Mouse (Mus musculus) A20 (cell line): ENCODE results near the gene Nme6.
A peak's percentile ranks its signal among the peaks of the same experiment; 100 is the strongest.

Experiments used
- DNase-seq: peaks from one replicate; pipeline ENCODE4 v3.0.0-alpha.2; 2011; ENCODE audit warnings: low read depth, low spot score

The Nme6 gene

DNA sequence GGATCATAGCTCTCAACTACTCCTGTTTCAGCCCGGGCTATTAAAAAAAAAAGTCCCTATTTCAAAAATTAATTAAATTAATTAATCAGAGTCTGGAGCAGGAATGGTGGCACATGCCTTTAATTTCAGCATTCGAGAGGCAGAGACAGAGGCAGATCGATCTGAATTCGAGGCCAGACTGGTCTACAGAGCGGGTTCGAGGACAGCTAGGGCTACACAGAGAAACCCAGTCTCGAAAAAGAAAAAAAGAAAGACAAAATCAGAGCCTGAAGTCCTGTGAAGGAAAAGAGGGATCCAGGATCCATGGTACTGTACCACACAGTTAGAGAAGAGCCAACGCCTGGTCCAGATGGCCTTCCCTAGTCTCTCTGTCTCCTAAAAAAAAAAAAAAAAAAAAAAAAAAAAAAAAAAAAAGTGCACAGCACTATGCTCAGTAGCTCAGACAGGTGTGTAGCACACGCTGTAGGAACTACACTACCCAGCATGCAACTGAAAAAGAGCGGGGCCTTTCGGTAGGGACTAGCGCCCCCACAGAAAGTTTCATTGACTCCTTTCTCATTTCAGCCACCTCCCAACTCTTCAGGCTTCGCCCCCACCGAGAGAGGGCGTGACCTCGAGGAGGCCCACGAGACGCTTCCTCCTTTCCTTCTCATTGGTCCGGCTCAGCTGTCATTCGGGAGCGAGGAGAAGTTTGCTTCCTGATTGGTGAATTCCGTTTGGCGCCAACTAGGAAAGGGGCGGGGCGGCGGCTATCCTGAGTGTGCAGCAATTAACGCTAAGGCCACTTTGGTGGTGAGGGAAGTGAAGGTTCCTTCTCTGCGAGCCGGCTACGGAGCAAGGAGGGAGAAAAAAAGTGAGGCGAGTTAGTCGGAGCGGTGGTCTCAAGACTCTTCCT is 42.5 kb downstream of the Nme6 start, which contains the start of gene Cdc25a:
Gene Cdc25a, plus strand, starts transcription at position 783 of the 895 bp plus-strand sequence.
- peak; percentile 99 for DNase-seq

DNA sequence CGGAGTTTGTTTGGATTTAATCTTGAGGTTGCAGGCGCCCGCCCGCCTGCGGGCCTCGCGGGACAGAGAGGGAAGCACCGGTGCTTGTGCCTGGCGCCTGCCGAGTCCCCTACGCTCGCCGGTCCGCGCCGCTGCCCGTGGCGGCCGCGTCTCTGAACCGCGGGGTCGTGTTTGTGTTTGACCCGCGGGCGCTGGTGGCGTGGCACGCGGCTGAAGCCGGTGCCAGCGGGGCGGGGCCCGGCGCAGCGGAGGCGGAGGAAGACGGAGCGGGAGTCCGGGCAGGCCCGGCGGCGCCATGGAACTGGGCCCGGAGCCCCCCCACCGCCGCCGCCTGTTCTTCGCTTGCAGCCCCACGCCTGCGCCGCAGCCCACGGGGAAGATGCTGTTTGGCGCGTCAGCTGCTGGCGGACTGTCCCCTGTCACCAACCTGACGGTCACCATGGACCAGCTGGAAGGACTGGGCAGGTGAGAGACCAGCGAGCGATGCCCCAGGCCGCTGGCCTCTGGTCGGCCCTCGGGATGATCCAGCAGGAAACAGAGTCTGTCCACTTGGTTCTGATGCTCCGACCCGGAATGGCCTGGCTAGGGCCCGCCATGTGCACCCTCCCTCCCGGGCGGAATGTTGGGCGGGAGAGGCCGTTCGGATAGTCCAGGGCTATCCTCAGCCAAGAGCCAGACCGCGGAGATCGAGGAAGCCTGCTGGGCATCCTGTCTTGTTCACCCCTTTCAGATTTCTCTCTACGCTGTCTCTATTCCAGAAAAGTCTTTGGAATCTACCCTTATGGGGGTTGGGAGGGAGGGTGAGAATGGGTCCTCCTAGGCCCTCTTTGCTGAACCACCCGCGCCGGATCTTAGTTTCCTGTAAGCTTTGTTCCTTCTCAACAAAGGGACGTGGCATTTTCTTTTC is 43.4 kb downstream of the Nme6 start:
- peak; percentile 60 for DNase-seq

DNA sequence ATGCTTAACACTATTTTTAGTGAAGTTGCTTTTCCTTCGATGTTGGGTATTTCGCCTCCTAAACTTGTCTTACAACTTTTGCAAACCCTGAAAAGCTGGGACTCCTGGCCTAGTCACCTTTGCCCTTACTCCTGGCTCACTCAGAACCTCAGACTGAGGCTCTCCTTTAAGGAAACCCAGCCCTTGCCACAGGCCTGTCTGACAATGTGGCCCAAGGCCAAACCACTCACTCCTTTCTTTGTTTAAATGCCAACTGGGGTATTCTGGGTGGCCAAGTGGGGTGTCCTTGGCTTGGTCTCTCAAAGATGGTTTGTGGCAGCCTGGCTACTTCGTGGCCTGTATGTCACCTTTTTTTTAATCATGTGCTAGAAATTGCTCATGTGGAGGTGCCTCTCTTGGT is 44.2 kb downstream of the Nme6 start:
- DNase-seq: peak; percentile 63

DNA sequence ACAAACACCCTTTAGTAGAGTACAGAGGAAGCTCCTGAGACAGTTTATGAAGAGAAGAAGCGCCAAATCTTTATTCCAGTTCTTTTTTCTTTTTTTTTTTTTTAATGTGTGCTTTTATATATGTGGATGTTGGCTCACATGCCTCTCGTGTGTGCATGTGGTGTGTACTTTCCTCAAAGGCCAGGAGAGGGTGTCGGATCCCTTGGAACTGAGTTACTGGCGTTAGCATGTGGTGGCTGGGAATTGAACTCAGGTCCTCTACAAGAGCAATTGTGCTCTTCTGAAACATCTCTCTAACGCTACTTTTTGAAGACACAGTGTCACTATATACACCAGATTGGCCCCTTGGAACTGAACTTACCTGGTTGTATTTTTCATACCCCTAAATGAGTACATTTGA is 45.1 kb downstream of the Nme6 start:
- DNase-seq: peak; percentile 27

DNA sequence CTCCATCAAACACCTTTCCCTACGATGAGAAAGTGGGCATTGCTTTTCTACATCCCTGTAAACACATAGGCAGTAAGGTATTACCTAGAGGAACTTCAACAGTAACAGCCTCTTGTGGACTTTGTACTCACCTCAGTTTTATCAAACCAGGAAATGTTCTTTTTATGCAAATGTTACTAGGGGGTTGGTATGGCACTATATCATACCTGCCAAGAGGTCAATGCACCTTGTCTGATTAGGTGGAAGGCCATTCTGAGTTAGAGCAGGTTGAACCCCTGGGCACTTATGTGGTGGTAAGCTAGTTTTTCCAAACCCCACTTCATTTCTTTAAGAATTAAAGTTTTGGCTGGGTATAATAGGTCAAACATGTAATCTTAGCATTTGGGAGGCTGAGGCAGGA is 46.8 kb downstream of the Nme6 start:
- no peak for DNase-seq

DNA sequence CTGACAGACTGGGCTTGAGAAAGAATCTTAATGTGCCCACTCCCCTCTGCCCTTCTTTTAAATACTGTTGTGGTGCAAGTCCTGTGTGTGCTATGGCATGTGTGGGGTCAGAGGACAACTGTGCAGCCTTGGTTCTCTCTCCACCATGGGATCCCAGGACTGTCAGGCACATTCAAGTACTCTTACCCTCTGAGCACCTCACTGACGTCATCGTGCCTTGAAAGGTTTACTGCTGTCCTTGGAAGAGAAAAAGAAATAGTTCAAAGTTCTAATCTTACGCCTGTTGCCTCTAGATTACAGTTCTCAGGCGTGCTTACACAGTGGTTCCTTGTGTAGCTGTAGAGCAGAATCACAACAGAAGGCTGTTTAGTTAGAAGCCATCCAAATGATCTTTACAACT is 53.7 kb downstream of the Nme6 start:
- no peak for DNase-seq

DNA sequence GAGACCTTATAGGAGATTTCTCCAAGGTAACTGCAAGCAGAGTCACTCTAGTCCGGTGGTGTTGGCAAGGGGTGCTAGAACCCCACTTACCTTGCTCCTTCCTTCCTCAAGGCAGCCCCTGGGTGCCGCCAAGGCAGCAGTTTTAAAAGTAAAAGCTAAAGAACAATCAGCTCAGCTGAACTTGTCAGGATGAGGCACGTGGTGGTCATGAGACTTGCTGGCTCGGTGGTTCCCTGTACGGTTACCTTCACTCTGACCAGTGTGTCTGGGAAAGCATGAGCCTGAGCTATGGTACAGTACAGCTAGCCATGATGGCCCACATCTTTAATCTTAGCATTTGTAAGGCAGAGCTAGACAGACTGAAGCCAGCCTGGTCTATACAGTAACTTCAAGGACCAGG is 54.8 kb downstream of the Nme6 start:
- no peak for DNase-seq

DNA sequence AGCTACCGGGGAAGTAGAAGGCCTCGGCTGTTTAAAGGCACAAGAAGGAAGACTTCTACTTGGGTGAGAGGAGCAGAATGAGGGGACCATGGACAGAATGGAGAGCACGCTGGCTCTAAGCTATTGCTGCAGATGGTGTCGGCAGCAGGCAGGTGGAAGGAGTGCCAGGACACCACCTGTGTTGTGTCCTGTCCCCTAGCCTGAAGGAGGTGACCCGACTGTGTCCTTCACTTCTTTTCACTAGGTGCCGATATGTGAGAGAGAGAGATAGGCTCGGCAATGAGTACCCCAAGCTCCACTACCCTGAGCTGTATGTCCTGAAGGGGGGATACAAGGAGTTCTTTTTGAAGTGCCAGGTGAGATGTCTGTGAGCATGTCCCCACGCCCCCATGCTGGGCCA is 59.0 kb downstream of the Nme6 start:
- no peak for DNase-seq
